Mouse (Mus musculus) cerebellum, adult 8-10 months (tissue): ENCODE measurements at regions not wholly inside any gene's neighbourhood (a gene's known extent, or its start where the extent isn't known, plus 50 kb on each side); places are given as distances from the start of the nearest gene placed in this dataset.

Source experiments
- DNase-seq: peaks from one replicate; pipeline ENCODE4 v3.0.0; 2022

GRCm38 (mm10) chr4:81827453-81827852 lies 384.8 kb upstream of the Mpdz start:
- no peak for DNase-seq

GRCm38 (mm10) chr4:81825966-81826365 lies 383.4 kb upstream of the Mpdz start:
- no peak for DNase-seq

GRCm38 (mm10) chr4:81823566-81823965 lies 381.0 kb upstream of the Mpdz start:
- no peak for DNase-seq

- no peak for DNase-seq
Observed at GRCm38 (mm10) chr4:81789274-81789673, 346.7 kb upstream of the Mpdz start.

GRCm38 (mm10) chr4:81788636-81789035 lies 346.0 kb upstream of the Mpdz start:
- no peak for DNase-seq

- no peak for DNase-seq
Observed at GRCm38 (mm10) chr4:81781971-81782370, 339.4 kb upstream of the Mpdz start.

GRCm38 (mm10) chr4:81766705-81767104 lies 324.1 kb upstream of the Mpdz start:
- DNase-seq, result no peak

GRCm38 (mm10) chr4:81764026-81764867 lies 321.6 kb upstream of the Mpdz start:
- no peak for DNase-seq

GRCm38 (mm10) chr4:81763311-81764025 lies 320.9 kb upstream of the Mpdz start:
- no peak for DNase-seq

- DNase-seq, result no peak
Observed at GRCm38 (mm10) chr4:81762592-81763229, 320.1 kb upstream of the Mpdz start.

- DNase-seq, result no peak
Observed at GRCm38 (mm10) chr4:81757905-81758304, 315.3 kb upstream of the Mpdz start.

GRCm38 (mm10) chr4:81744629-81745509 lies 302.3 kb upstream of the Mpdz start:
- DNase-seq, result no peak

- no peak for DNase-seq
Observed at GRCm38 (mm10) chr4:81743978-81744628, 301.5 kb upstream of the Mpdz start.

GRCm38 (mm10) chr4:81742536-81743459 lies 300.2 kb upstream of the Mpdz start:
- no peak for DNase-seq

GRCm38 (mm10) chr4:81734391-81734790 lies 291.8 kb upstream of the Mpdz start:
- no peak for DNase-seq

GRCm38 (mm10) chr4:81730386-81730785 lies 287.8 kb upstream of the Mpdz start:
- DNase-seq, result no peak

- DNase-seq, result no peak
Observed at GRCm38 (mm10) chr4:81728961-81729360, 286.3 kb upstream of the Mpdz start.

- no peak for DNase-seq
Observed at GRCm38 (mm10) chr4:81727735-81728581, 285.3 kb upstream of the Mpdz start.

- peak; percentile 80 for DNase-seq
Observed at GRCm38 (mm10) chr4:81726761-81727723, 284.4 kb upstream of the Mpdz start.
